In the genomic region with DNA sequence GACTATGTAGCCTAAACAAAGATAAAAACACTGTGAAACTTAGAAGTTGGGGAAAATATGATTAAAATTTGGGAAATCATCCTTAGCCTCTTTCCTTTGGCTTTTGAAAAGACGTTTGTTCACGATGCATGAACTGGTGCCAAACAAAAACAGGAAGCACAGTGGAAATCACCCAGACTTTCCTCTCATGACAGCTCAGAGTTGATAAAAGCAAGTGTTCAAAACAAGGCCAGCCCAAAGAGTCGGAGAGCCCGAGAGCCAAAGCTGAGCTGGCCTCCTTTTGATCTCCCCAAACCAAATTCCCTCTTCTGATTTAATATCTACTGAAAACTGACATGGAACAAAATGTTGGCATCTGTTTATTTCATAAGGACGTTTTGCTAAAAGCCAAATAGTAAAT, we compare ENCODE assay signal across 14 mouse cellular contexts.
A peak's percentile ranks its signal among the peaks of the same experiment; 100 is the strongest.
DNase-seq lines count a peak whose midpoint lies in the region; ATAC-seq and TF ChIP-seq lines count a peak whose summit lies in the region.
"Had no signal": no experiment of that assay in that cellular context is flagged by ENCODE, and none has a peak within 500 bp of the region (broad histone marks: within the 10 kb centered on the region; RNA-seq: fewer than 3 reads in every experiment).

No protein-coding gene starts in this region.

- no peaks in the 10 kb centered on the region for H3K36me3 ChIP-seq in kidney, embryonic 15.5 days
- H3K36me3 ChIP-seq in lung, embryonic 14.5 days (ENCODE audit: insufficient read depth): no peaks in the 10 kb centered on the region
- H3K36me3 ChIP-seq: embryonic facial prominence, embryonic 13.5 days had no signal

- peak; percentile 10 for DNase-seq in kidney, adult 9 months
- peak; percentile 22 for DNase-seq in adrenal gland, postnatal 10 days
- peak; percentile 20 to 62 for DNase-seq in heart, adult 9 months (ENCODE audit: low spot score in 2 of 2)
- DNase-seq in lung, embryonic 14.5 days: peak; percentile 89
- DNase-seq in cerebellum, postnatal 25 days: no peak
- DNase-seq in layer of hippocampus, adult 9-10 months (ENCODE audit: low spot score): no peak
- DNase-seq in adipocyte (ENCODE audit: low spot score): no peak
- DNase-seq: cerebellum, postnatal 14 days; liver; retina, postnatal 1 day had no signal

- TF ChIP-seq CTCF in lung, embryonic 14.5 days (IDR thresholded peaks at IDR 0.05; ENCODE audit: low read depth): no peak

- H3K9ac ChIP-seq in kidney, embryonic 15.5 days: no peak overlapping the region
- H3K9ac ChIP-seq in lung, embryonic 14.5 days: no peak overlapping the region
- H3K9ac ChIP-seq: embryonic facial prominence, embryonic 13.5 days had no signal

- no peak for ATAC-seq in kidney, embryonic 15.5 days (replicated peaks; ENCODE audit: low FRiP score)
- ATAC-seq in lung, embryonic 14.5 days (ENCODE audit: insufficient read depth): peak; percentile 78
- ATAC-seq: intestine, postnatal 0 days had no signal

- H3K27me3 ChIP-seq in kidney, embryonic 15.5 days: no peaks in the 10 kb centered on the region
- H3K27me3 ChIP-seq in lung, embryonic 14.5 days (ENCODE audit: insufficient read depth, low read length): no peaks in the 10 kb centered on the region
- H3K27me3 ChIP-seq: embryonic facial prominence, embryonic 13.5 days had no signal

- 34% methylated on average over 5 of the region's 5 CpGs for WGBS in kidney, embryonic 15.5 days
- 29% methylated on average over 5 of the region's 5 CpGs for WGBS in lung, embryonic 14.5 days

- no peaks in the 10 kb centered on the region for H3K9me3 ChIP-seq in kidney, embryonic 15.5 days (replicated peaks)
- no peaks in the 10 kb centered on the region for H3K9me3 ChIP-seq in lung, embryonic 14.5 days (ENCODE audit: low read depth, low read length)
- H3K9me3 ChIP-seq: embryonic facial prominence, embryonic 13.5 days had no signal

- no peak overlapping the region for H3K4me3 ChIP-seq in kidney, embryonic 15.5 days (replicated peaks)
- H3K4me3 ChIP-seq in lung, embryonic 14.5 days (ENCODE audit: low read depth, low read length): no peak overlapping the region
- H3K4me3 ChIP-seq: embryonic facial prominence, embryonic 13.5 days; left cerebral cortex, adult 2 months had no signal

- no peak overlapping the region for H3K27ac ChIP-seq in kidney, embryonic 15.5 days
- no peak overlapping the region for H3K27ac ChIP-seq in lung, embryonic 14.5 days (ENCODE audit: low read depth)
- H3K27ac ChIP-seq: embryonic facial prominence, embryonic 13.5 days; left cerebral cortex, adult 2 months had no signal

- H3K4me2 ChIP-seq in kidney, embryonic 15.5 days: no peak overlapping the region
- no peak overlapping the region for H3K4me2 ChIP-seq in lung, embryonic 14.5 days
- H3K4me2 ChIP-seq: embryonic facial prominence, embryonic 13.5 days had no signal

- no peaks in the 10 kb centered on the region for H3K4me1 ChIP-seq in kidney, embryonic 15.5 days
- H3K4me1 ChIP-seq in lung, embryonic 14.5 days (ENCODE audit: insufficient read depth): no peaks in the 10 kb centered on the region

Comparison
In these comparisons a context has a peak if more than half of its experiments do, and no peak if none do; other contexts are left out.
1. DNase-seq: peak in kidney, adult 9 months (single experiment), adrenal gland, postnatal 10 days (single experiment), heart, adult 9 months (2 of 2) and lung, embryonic 14.5 days (single experiment); none in cerebellum, postnatal 25 days (0 of 2), layer of hippocampus, adult 9-10 months (single experiment) and adipocyte (single experiment).